Mouse (Mus musculus): Measurements from ENCODE around the gene Samd10. TPM values are rescaled to one million over a fixed set of nuclear protein-coding genes. Genes with fewer than 3 reads are reported as not detected.

Gene Samd10
- polyA plus RNA-seq, 1 experiment from 2014 or later: 11.2 TPM

DNA sequence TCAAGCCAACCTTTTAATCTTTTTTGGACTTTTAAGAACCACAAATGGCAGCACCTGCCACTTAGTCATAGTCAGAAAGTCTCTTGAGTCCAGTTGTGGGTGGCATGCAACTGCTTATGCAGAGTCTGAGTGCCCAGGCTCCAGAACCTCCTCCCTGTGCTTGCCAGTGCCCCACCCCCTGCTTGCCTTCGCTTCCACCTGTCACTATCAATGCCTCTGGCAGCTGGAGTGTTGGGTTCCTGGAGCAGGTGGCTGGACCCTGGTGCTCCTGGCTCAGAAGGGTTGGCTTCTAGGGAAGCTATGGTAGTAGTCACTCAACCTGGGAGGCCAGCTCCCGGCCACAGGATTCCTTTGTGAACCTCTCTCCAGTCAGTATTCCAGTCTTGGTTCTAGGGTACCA lies 48.8 kb downstream of the Samd10 start:
- no peaks in the 10 kb centered on the region for H3K9me3 ChIP-seq (replicated peaks; ENCODE audit: control insufficient read depth, low read length)
- ATAC-seq (replicated peaks; ENCODE audit: extremely low read depth, insufficient read depth, low FRiP score): no peak
- H3K4me3 ChIP-seq (ENCODE audit: low read length): no peak overlapping the region
- no peaks in the 10 kb centered on the region for H3K4me1 ChIP-seq (ENCODE audit: control insufficient read depth, insufficient read depth, low read length)
- H3K9ac ChIP-seq (ENCODE audit: low read length): no peak overlapping the region
- no peak overlapping the region for H3K27ac ChIP-seq (ENCODE audit: low read length)
- H3K27me3 ChIP-seq (ENCODE audit: control insufficient read depth, insufficient read depth, low read length): no peaks in the 10 kb centered on the region
- peaks cover 56% of the 10 kb centered on the region for H3K36me3 ChIP-seq (ENCODE audit: control insufficient read depth, insufficient read depth)
- WGBS: 92% methylated on average over 2 of the region's 2 CpGs
- no peak overlapping the region for H3K4me2 ChIP-seq (ENCODE audit: low read depth, low read length)

- Histone ChIP-seq H3K4me3 (ENCODE audit: low read length) (no peak overlapping the region), H3K27ac (ENCODE audit: low read length) (no peak overlapping the region), H3K4me1 (ENCODE audit: control insufficient read depth, insufficient read depth, low read length) (no peaks in the 10 kb centered on the region), H3K4me2 (ENCODE audit: low read depth, low read length) (no peak overlapping the region), H3K9me3 (replicated peaks; ENCODE audit: control insufficient read depth, low read length) (no peaks in the 10 kb centered on the region), H3K9ac (ENCODE audit: low read length) (no peak overlapping the region), H3K27me3 (ENCODE audit: control insufficient read depth, insufficient read depth, low read length) (no peaks in the 10 kb centered on the region), H3K36me3 (ENCODE audit: control insufficient read depth, insufficient read depth) (peaks cover 54% of the 10 kb centered on the region)
- 66% methylated on average over 5 of the region's 5 CpGs for WGBS
- no peak for ATAC-seq (replicated peaks; ENCODE audit: extremely low read depth, insufficient read depth, low FRiP score)
These were observed 50.3 kb downstream of the Samd10 start for GRCm38 (mm10) chr2:181548682-181549081.

- 68% methylated on average over 1 of the region's 1 CpGs for WGBS
- peaks cover 52% of the 10 kb centered on the region for H3K36me3 ChIP-seq (ENCODE audit: control insufficient read depth, insufficient read depth)
These were observed 50.8 kb downstream of the Samd10 start for GRCm38 (mm10) chr2:181548227-181548626.

DNA sequence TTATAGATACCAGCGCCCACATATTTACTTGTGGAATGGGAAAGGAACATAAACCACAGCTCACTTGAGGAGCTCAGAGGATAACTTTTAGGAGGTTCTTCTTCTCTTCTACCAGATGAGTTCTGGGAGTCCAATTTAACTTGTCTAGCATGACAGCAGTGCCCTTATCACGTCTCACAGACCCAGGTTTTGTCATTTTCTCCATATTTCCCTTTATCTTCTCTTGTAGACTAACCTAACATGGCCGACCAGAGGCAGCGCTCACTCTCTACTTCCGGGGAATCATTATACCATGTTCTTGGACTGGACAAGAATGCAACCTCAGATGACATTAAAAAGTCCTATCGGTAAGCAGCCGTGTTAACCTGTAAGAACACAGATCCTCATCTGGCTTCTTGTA lies 52.9 kb downstream of the Samd10 start:
- WGBS: 92% methylated on average over 7 of the region's 7 CpGs
- H3K4me1 ChIP-seq (ENCODE audit: control insufficient read depth, insufficient read depth, low read length): no peaks in the 10 kb centered on the region
- H3K27me3 ChIP-seq (ENCODE audit: control insufficient read depth, insufficient read depth, low read length): no peaks in the 10 kb centered on the region
- no peak overlapping the region for H3K4me2 ChIP-seq (ENCODE audit: low read depth, low read length)
- peaks cover 37% of the 10 kb centered on the region for H3K36me3 ChIP-seq (ENCODE audit: control insufficient read depth, insufficient read depth)
- no peak overlapping the region for H3K27ac ChIP-seq (ENCODE audit: low read length)
- no peaks in the 10 kb centered on the region for H3K9me3 ChIP-seq (replicated peaks; ENCODE audit: control insufficient read depth, low read length)
- no peak for ATAC-seq (replicated peaks; ENCODE audit: extremely low read depth, insufficient read depth, low FRiP score)
- no peak overlapping the region for H3K9ac ChIP-seq (ENCODE audit: low read length)
- H3K4me3 ChIP-seq (ENCODE audit: low read length): no peak overlapping the region

More at GRCm38 (mm10) chr2:181548227-181548626, 50.8 kb downstream of the Samd10 start:
- H3K27me3 ChIP-seq (ENCODE audit: control insufficient read depth, insufficient read depth, low read length): no peaks in the 10 kb centered on the region
- ATAC-seq (replicated peaks; ENCODE audit: extremely low read depth, insufficient read depth, low FRiP score): no peak
- H3K4me2 ChIP-seq (ENCODE audit: low read depth, low read length): no peak overlapping the region
- no peaks in the 10 kb centered on the region for H3K9me3 ChIP-seq (replicated peaks; ENCODE audit: control insufficient read depth, low read length)
- H3K4me3 ChIP-seq (ENCODE audit: low read length): no peak overlapping the region
- H3K4me1 ChIP-seq (ENCODE audit: control insufficient read depth, insufficient read depth, low read length): no peaks in the 10 kb centered on the region
- no peak overlapping the region for H3K9ac ChIP-seq (ENCODE audit: low read length)
- H3K27ac ChIP-seq (ENCODE audit: low read length): no peak overlapping the region

Small RNA genes lying within 50 kb of the gene (microRNA-seq; reads per million reads assigned to microRNA genes)
- gene Mir7006: not detected

Other genes with a start within 250 kb of the Samd10 start
- 28.0 and 30.7 TPM in 2 replicates for gene Zgpat, start 234.3 kb downstream of the Samd10 start, polyA plus RNA-seq (2015; fragmentation: Nextera tagmentation; extraction: Ambion mirVana)
- 63.0 and 65.7 TPM in 2 replicates for gene Arfrp1, start 233.8 kb downstream of the Samd10 start, polyA plus RNA-seq (2015; fragmentation: Nextera tagmentation; extraction: Ambion mirVana)
- gene Lime1, start 219.1 kb downstream of the Samd10 start, polyA plus RNA-seq (2015; fragmentation: Nextera tagmentation; extraction: Ambion mirVana): 15.6 and 18.1 TPM in 2 replicates
- gene Zbtb46, start 139.8 kb downstream of the Samd10 start, polyA plus RNA-seq (2015; fragmentation: Nextera tagmentation; extraction: Ambion mirVana): 9.8 and 10.3 TPM in 2 replicates
- gene Abhd16b, start 106.0 kb downstream of the Samd10 start, polyA plus RNA-seq (2015; fragmentation: Nextera tagmentation; extraction: Ambion mirVana): 0.17 and 0.19 TPM in 2 replicates
- 123 and 125 TPM in 2 replicates for gene Tpd52l2, start 102.1 kb downstream of the Samd10 start, polyA plus RNA-seq (2015; fragmentation: Nextera tagmentation; extraction: Ambion mirVana)
- 77.9 and 82.1 TPM in 2 replicates for gene Dnajc5, start 78.7 kb downstream of the Samd10 start, polyA plus RNA-seq (2015; fragmentation: Nextera tagmentation; extraction: Ambion mirVana)
- gene Uckl1, start 14.3 kb downstream of the Samd10 start, polyA plus RNA-seq (2015; fragmentation: Nextera tagmentation; extraction: Ambion mirVana): 77.3 and 85.8 TPM in 2 replicates
- 47.4 and 47.6 TPM in 2 replicates for gene Prpf6, start 7.3 kb downstream of the Samd10 start, polyA plus RNA-seq (2015; fragmentation: Nextera tagmentation; extraction: Ambion mirVana)
- 22.8 and 26.0 TPM in 2 replicates for gene Zfp512b, start 6.4 kb downstream of the Samd10 start, polyA plus RNA-seq (2015; fragmentation: Nextera tagmentation; extraction: Ambion mirVana)
- gene Gm29797, start 57.8 kb upstream of the Samd10 start, polyA plus RNA-seq (2015; fragmentation: Nextera tagmentation; extraction: Ambion mirVana): not detected in 2 replicates
- 53.6 and 55.9 TPM in 2 replicates for gene Sox18, start 72.4 kb upstream of the Samd10 start, polyA plus RNA-seq (2015; fragmentation: Nextera tagmentation; extraction: Ambion mirVana)
- 17.6 and 19.6 TPM in 2 replicates for gene Tcea2, start 81.1 kb upstream of the Samd10 start, polyA plus RNA-seq (2015; fragmentation: Nextera tagmentation; extraction: Ambion mirVana)
- gene Rgs19, start 94.8 kb upstream of the Samd10 start, polyA plus RNA-seq (2015; fragmentation: Nextera tagmentation; extraction: Ambion mirVana): 34.5 and 40.2 TPM in 2 replicates
- not detected in 2 replicates for gene Lkaaear1, start 99.2 kb upstream of the Samd10 start, polyA plus RNA-seq (2015; fragmentation: Nextera tagmentation; extraction: Ambion mirVana)
- 1.2 and 1.3 TPM in 2 replicates for gene Oprl1, start 115.8 kb upstream of the Samd10 start, polyA plus RNA-seq (2015; fragmentation: Nextera tagmentation; extraction: Ambion mirVana)
- gene Myt1, start 164.1 kb upstream of the Samd10 start, polyA plus RNA-seq (2015; fragmentation: Nextera tagmentation; extraction: Ambion mirVana): 0.06 and 0.08 TPM in 2 replicates
- 30.2 and 31.7 TPM in 2 replicates for gene Pcmtd2, start 238.6 kb upstream of the Samd10 start, polyA plus RNA-seq (2015; fragmentation: Nextera tagmentation; extraction: Ambion mirVana)